Mouse (Mus musculus): ENCODE measurements around the gene Slc16a4. TPM values are rescaled to one million over a fixed set of nuclear protein-coding genes. Genes with fewer than 3 reads are reported as not detected.

The Slc16a4 gene
- polyA plus RNA-seq, 1 experiment from 2014 or later, result 3.1 TPM

- Histone ChIP-seq H3K4me1 (ENCODE audit: control insufficient read depth in 2 of 2, insufficient read depth in 2 of 2, low read length in 2 of 2) (no peaks in the 10 kb centered on the region), H3K27ac (replicated peaks in 1 of 2; ENCODE audit: control insufficient read depth in 1 of 2, insufficient read depth in 1 of 2, low read depth in 2 of 2, low read length in 2 of 2) (no peak overlapping the region), H3K9ac (ENCODE audit: low read length) (no peak overlapping the region), H3K36me3 (ENCODE audit: control insufficient read depth, insufficient read depth, low read length) (no peaks in the 10 kb centered on the region), H3K4me2 (ENCODE audit: low read length) (no peak overlapping the region), H3K4me3 (ENCODE audit: control insufficient read depth in 1 of 2, insufficient read depth in 1 of 2, low read depth in 1 of 2, low read length in 2 of 2) (no peak overlapping the region), H3K27me3 (ENCODE audit: control insufficient read depth, insufficient read depth, low read length) (peaks cover 4% of the 10 kb centered on the region; the same call in 1 of the 2 replicates), H3K9me3 (ENCODE audit: control insufficient read depth, low read length) (no peaks in the 10 kb centered on the region)
- whole genome bisulfite sequencing, result 8% methylated on average over 3 of the region's 3 CpGs
- no peak; the same call in 1 of the 2 replicates for ATAC-seq (ENCODE audit: insufficient number of reproducible peaks, insufficient read depth, low FRiP score, low read depth)
Measured at GRCm38 (mm10) chr3:107273820-107274219, 17.2 kb upstream of the Slc16a4 start.

GRCm38 (mm10) chr3:107275351-107275750 lies 15.7 kb upstream of the Slc16a4 start:
- 48% methylated on average over 5 of the region's 5 CpGs for WGBS
- no peak overlapping the region for H3K27ac ChIP-seq (replicated peaks in 1 of 2; ENCODE audit: control insufficient read depth in 1 of 2, insufficient read depth in 1 of 2, low read depth in 2 of 2, low read length in 2 of 2)
- ATAC-seq (ENCODE audit: insufficient number of reproducible peaks, insufficient read depth, low FRiP score, low read depth), result no peak
- no peak overlapping the region for H3K4me3 ChIP-seq (ENCODE audit: control insufficient read depth in 1 of 2, insufficient read depth in 1 of 2, low read depth in 1 of 2, low read length in 2 of 2)
- H3K9ac ChIP-seq (ENCODE audit: low read length), result no peak overlapping the region
- H3K36me3 ChIP-seq (ENCODE audit: control insufficient read depth, insufficient read depth, low read length), result no peaks in the 10 kb centered on the region
- peaks cover 4% of the 10 kb centered on the region; the same call in 1 of the 2 replicates for H3K27me3 ChIP-seq (ENCODE audit: control insufficient read depth, insufficient read depth, low read length)
- no peak overlapping the region for H3K4me2 ChIP-seq (ENCODE audit: low read length)
- no peaks in the 10 kb centered on the region for H3K9me3 ChIP-seq (ENCODE audit: control insufficient read depth, low read length)
- peaks cover 0 to 6% of the 10 kb centered on the region in 2 experiments; a peak in 2 of 4 replicates for H3K4me1 ChIP-seq (ENCODE audit: control insufficient read depth in 2 of 2, insufficient read depth in 2 of 2, low read length in 2 of 2)

- no peaks in the 10 kb centered on the region for H3K9me3 ChIP-seq (ENCODE audit: control insufficient read depth, low read length)
- no peak for ATAC-seq (ENCODE audit: insufficient number of reproducible peaks, insufficient read depth, low FRiP score, low read depth)
- H3K4me1 ChIP-seq (ENCODE audit: control insufficient read depth in 2 of 2, insufficient read depth in 2 of 2, low read length in 2 of 2), result peaks cover 0 to 6% of the 10 kb centered on the region in 2 experiments; a peak in 2 of 4 replicates
- H3K4me2 ChIP-seq (ENCODE audit: low read length), result no peak overlapping the region
- peaks cover 4% of the 10 kb centered on the region; the same call in 1 of the 2 replicates for H3K27me3 ChIP-seq (ENCODE audit: control insufficient read depth, insufficient read depth, low read length)
- WGBS, result 52% methylated on average over 4 of the region's 4 CpGs
- H3K36me3 ChIP-seq (ENCODE audit: control insufficient read depth, insufficient read depth, low read length), result no peaks in the 10 kb centered on the region; the same call in 1 of the 2 replicates
- H3K9ac ChIP-seq (ENCODE audit: low read length), result no peak overlapping the region
- no peak overlapping the region for H3K27ac ChIP-seq (replicated peaks in 1 of 2; ENCODE audit: control insufficient read depth in 1 of 2, insufficient read depth in 1 of 2, low read depth in 2 of 2, low read length in 2 of 2)
- no peak overlapping the region for H3K4me3 ChIP-seq (ENCODE audit: control insufficient read depth in 1 of 2, insufficient read depth in 1 of 2, low read depth in 1 of 2, low read length in 2 of 2)
Measured at GRCm38 (mm10) chr3:107275996-107276395, 15.0 kb upstream of the Slc16a4 start.

GRCm38 (mm10) chr3:107276626-107277025 lies 14.4 kb upstream of the Slc16a4 start:
- WGBS, result 74% methylated on average over 3 of the region's 3 CpGs
- Histone ChIP-seq H3K9me3 (ENCODE audit: control insufficient read depth, low read length) (no peaks in the 10 kb centered on the region), H3K4me2 (ENCODE audit: low read length) (no peak overlapping the region), H3K27me3 (ENCODE audit: control insufficient read depth, insufficient read depth, low read length) (peaks cover 4% of the 10 kb centered on the region; the same call in 1 of the 2 replicates), H3K36me3 (ENCODE audit: control insufficient read depth, insufficient read depth, low read length) (no peaks in the 10 kb centered on the region; the same call in 1 of the 2 replicates), H3K4me1 (ENCODE audit: control insufficient read depth in 2 of 2, insufficient read depth in 2 of 2, low read length in 2 of 2) (peaks cover 0 to 6% of the 10 kb centered on the region in 2 experiments; a peak in 2 of 4 replicates), H3K9ac (ENCODE audit: low read length) (no peak overlapping the region), H3K27ac (replicated peaks in 1 of 2; ENCODE audit: control insufficient read depth in 1 of 2, insufficient read depth in 1 of 2, low read depth in 2 of 2, low read length in 2 of 2) (no peak overlapping the region), H3K4me3 (ENCODE audit: control insufficient read depth in 1 of 2, insufficient read depth in 1 of 2, low read depth in 1 of 2, low read length in 2 of 2) (no peak overlapping the region)
- no peak for ATAC-seq (ENCODE audit: insufficient number of reproducible peaks, insufficient read depth, low FRiP score, low read depth)

- ATAC-seq (ENCODE audit: insufficient number of reproducible peaks, insufficient read depth, low FRiP score, low read depth), result peak; percentile 88
- WGBS, result 2% methylated on average over 43 of the region's 43 CpGs
- Histone ChIP-seq H3K9ac (ENCODE audit: low read length) (peak within 1 kb of the TSS; percentile 82), H3K27ac (replicated peaks in 1 of 2; ENCODE audit: control insufficient read depth in 1 of 2, insufficient read depth in 1 of 2, low read depth in 2 of 2, low read length in 2 of 2) (no peak within 1 kb of the TSS; a peak in 1 of 4 replicates), H3K4me3 (ENCODE audit: control insufficient read depth in 1 of 2, insufficient read depth in 1 of 2, low read depth in 1 of 2, low read length in 2 of 2) (peak within 1 kb of the TSS; percentile 78 to 96), H3K9me3 (ENCODE audit: control insufficient read depth, low read length) (no peaks in the 10 kb centered on the region), H3K4me1 (ENCODE audit: control insufficient read depth in 2 of 2, insufficient read depth in 2 of 2, low read length in 2 of 2) (peaks cover 0 to 6% of the 10 kb centered on the region in 2 experiments; a peak in 2 of 4 replicates), H3K36me3 (ENCODE audit: control insufficient read depth, insufficient read depth, low read length) (peaks cover 20% of the 10 kb centered on the region), H3K27me3 (ENCODE audit: control insufficient read depth, insufficient read depth, low read length) (peaks cover 4% of the 10 kb centered on the region; the same call in 1 of the 2 replicates), H3K4me2 (ENCODE audit: low read length) (peak within 1 kb of the TSS; percentile 84)
Measured at GRCm38 (mm10) chr3:107278479-107279269, 12.4 kb upstream of the Slc16a4 start, which contains the start of gene Lamtor5. Gene Lamtor5 (plus strand): TSS chr3:107278858.

- Histone ChIP-seq H3K4me3 (ENCODE audit: control insufficient read depth in 1 of 2, insufficient read depth in 1 of 2, low read depth in 1 of 2, low read length in 2 of 2) (no peak overlapping the region), H3K9ac (ENCODE audit: low read length) (no peak overlapping the region), H3K4me2 (ENCODE audit: low read length) (no peak overlapping the region), H3K4me1 (ENCODE audit: control insufficient read depth in 2 of 2, insufficient read depth in 2 of 2, low read length in 2 of 2) (peaks cover 0 to 4% of the 10 kb centered on the region in 2 experiments; a peak in 2 of 4 replicates), H3K27ac (replicated peaks in 1 of 2; ENCODE audit: control insufficient read depth in 1 of 2, insufficient read depth in 1 of 2, low read depth in 2 of 2, low read length in 2 of 2) (no peak overlapping the region), H3K27me3 (ENCODE audit: control insufficient read depth, insufficient read depth, low read length) (no peaks in the 10 kb centered on the region), H3K36me3 (ENCODE audit: control insufficient read depth, insufficient read depth, low read length) (peaks cover 30% of the 10 kb centered on the region), H3K9me3 (ENCODE audit: control insufficient read depth, low read length) (no peaks in the 10 kb centered on the region)
- no peak for ATAC-seq (ENCODE audit: insufficient number of reproducible peaks, insufficient read depth, low FRiP score, low read depth)
- 67% methylated on average over 2 of the region's 2 CpGs for WGBS
Measured at GRCm38 (mm10) chr3:107286123-107286522, 4.9 kb upstream of the Slc16a4 start.

GRCm38 (mm10) chr3:107287346-107287745 lies 3.7 kb upstream of the Slc16a4 start:
- H3K4me3 ChIP-seq (ENCODE audit: control insufficient read depth in 1 of 2, insufficient read depth in 1 of 2, low read depth in 1 of 2, low read length in 2 of 2), result no peak overlapping the region
- no peaks in the 10 kb centered on the region for H3K9me3 ChIP-seq (ENCODE audit: control insufficient read depth, low read length)
- ATAC-seq (ENCODE audit: insufficient number of reproducible peaks, insufficient read depth, low FRiP score, low read depth), result no peak
- H3K4me1 ChIP-seq (ENCODE audit: control insufficient read depth in 2 of 2, insufficient read depth in 2 of 2, low read length in 2 of 2), result peaks cover 0 to 5% of the 10 kb centered on the region in 2 experiments; a peak in 2 of 4 replicates
- H3K9ac ChIP-seq (ENCODE audit: low read length), result no peak overlapping the region
- no peak overlapping the region for H3K4me2 ChIP-seq (ENCODE audit: low read length)
- H3K27me3 ChIP-seq (ENCODE audit: control insufficient read depth, insufficient read depth, low read length), result no peaks in the 10 kb centered on the region
- peaks cover 23% of the 10 kb centered on the region for H3K36me3 ChIP-seq (ENCODE audit: control insufficient read depth, insufficient read depth, low read length)
- H3K27ac ChIP-seq (replicated peaks in 1 of 2; ENCODE audit: control insufficient read depth in 1 of 2, insufficient read depth in 1 of 2, low read depth in 2 of 2, low read length in 2 of 2), result no peak overlapping the region

Measured in heart, embryonic 14.5 days (tissue).